Comparison of ENCODE assay signal across 19 mouse cellular contexts in the genomic region with DNA sequence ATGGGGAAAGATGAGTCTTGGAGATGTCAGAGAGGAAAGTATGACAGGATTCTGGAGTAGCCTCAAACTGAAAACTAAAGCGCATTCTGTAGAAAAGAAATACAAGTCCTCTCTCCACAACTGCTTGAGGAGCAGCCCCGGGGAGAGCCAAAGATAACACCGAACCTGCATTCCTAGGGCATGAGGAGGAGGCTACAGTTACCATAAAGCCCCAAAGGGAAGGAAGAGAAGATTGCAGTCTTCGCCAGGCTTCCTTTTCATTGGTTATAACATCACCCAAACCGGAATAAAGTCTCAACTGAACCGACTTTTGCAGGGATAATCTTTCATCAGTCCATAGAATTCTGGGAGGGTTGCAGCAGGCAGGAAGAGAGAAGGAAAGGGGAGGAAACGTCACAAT. TPM values are rescaled to one million over a fixed set of nuclear protein-coding genes. Genes with fewer than 3 reads are reported as not detected.
DNase-seq lines count a peak whose midpoint lies in the region.
"Had no signal": no experiment of that assay in that cellular context is flagged by ENCODE, and none has a peak within 500 bp of the region (broad histone marks: within the 10 kb centered on the region; RNA-seq: fewer than 3 reads in every experiment).

No protein-coding gene starts in this region.

- no peaks in the 10 kb centered on the region for H3K36me3 ChIP-seq in heart, embryonic 10.5 days
- H3K36me3 ChIP-seq: liver, embryonic 12.5 days had no signal

- H3K27me3 ChIP-seq in heart, embryonic 10.5 days (ENCODE audit: insufficient read depth, poor library complexity, severe bottlenecking): no peaks in the 10 kb centered on the region; the same call in 1 of the 2 replicates
- H3K27me3 ChIP-seq: CH12.LX; liver, embryonic 12.5 days had no signal

- peak; percentile 92 for DNase-seq in heart, adult 11 months
- no peak for DNase-seq in heart, embryonic 10.5 days (ENCODE audit: low spot score)
- peak; percentile 35 for DNase-seq in NIH3T3 (ENCODE audit: low read depth)
- DNase-seq in heart, adult 9 months (ENCODE audit: low spot score in 2 of 2): peak; percentile 19 to 27
- peak; percentile 24 to 33 for DNase-seq in heart, postnatal 10 days
- no peak for DNase-seq in ovary, postnatal 10 days (ENCODE audit: low spot score)
- no peak for DNase-seq in urinary bladder, adult 18-20 months (ENCODE audit: low spot score in 2 of 2)
- no peak for DNase-seq in lung, postnatal 36 days
- DNase-seq: adrenal gland, adult 2 months; cerebellum, adult 2 months; kidney, adult 18-20 months; kidney, postnatal 14 days; lung, adult 2 months; thymus, postnatal 4 days had no signal

- no peak overlapping the region for H3K4me3 ChIP-seq in heart, embryonic 10.5 days
- H3K4me3 ChIP-seq: liver, embryonic 12.5 days had no signal

- H3K9me3 ChIP-seq in heart, embryonic 10.5 days: no peaks in the 10 kb centered on the region
- H3K9me3 ChIP-seq: liver, embryonic 12.5 days had no signal

- 34% methylated on average over 7 of the region's 7 CpGs for WGBS in heart, embryonic 10.5 days

- H3K4me1 ChIP-seq in heart, embryonic 10.5 days: 0 out of 2 replicates have a peak, but pooled peaks cover 4% of the 10 kb centered on the region
- H3K4me1 ChIP-seq: liver, embryonic 12.5 days had no signal

- no peak overlapping the region for H3K27ac ChIP-seq in heart, embryonic 10.5 days
- H3K27ac ChIP-seq: liver, embryonic 12.5 days had no signal

- intact Hi-C loops in heart, postnatal 10 days (cut with DNase I): no loop called here

RNA-seq across cellular contexts. Expression of a gene that starts 32.7 kb away (rescaled TPM):
- polyA plus RNA-seq in heart, embryonic 10.5 days (2016; fragmentation: Nextera tagmentation; extraction: Ambion mirVana): 0.23 and 0.57 TPM in 2 replicates
- total RNA-seq in heart, postnatal 10 days (2021): under 1 TPM in 1 of 2 experiments, not detected in 1; 0.27 TPM
- total RNA-seq: adrenal gland, adult 2 months; CH12.LX; gastrocnemius, postnatal 4 days; megakaryocyte-erythroid progenitor cell, adult 5-6 weeks; MEL had no signal
- polyA plus RNA-seq: adrenal gland, adult 2 months; cerebellum, adult 2 months; liver, embryonic 12.5 days; lung, adult 2 months had no signal

RNA-seq across cellular contexts. Expression of a gene that starts 51.4 kb away (rescaled TPM):
- polyA plus RNA-seq in heart, embryonic 10.5 days (2016; fragmentation: Nextera tagmentation; extraction: Ambion mirVana): 4.0 and 8.9 TPM in 2 replicates
- under 1 TPM; 0.25 to 0.45 TPM for total RNA-seq in heart, postnatal 10 days (2021)
- total RNA-seq: CH12.LX; megakaryocyte-erythroid progenitor cell, adult 5-6 weeks; MEL had no signal
- polyA plus RNA-seq: cerebellum, adult 2 months; liver, embryonic 12.5 days; lung, adult 2 months had no signal

Comparison
In these comparisons a context has a peak if more than half of its experiments do, and no peak if none do; other contexts are left out.
1. DNase-seq: peak in heart, adult 11 months (single experiment), NIH3T3 (single experiment), heart, adult 9 months (2 of 2) and heart, postnatal 10 days (2 of 2); none in heart, embryonic 10.5 days (single experiment), ovary, postnatal 10 days (single experiment), urinary bladder, adult 18-20 months (0 of 2) and lung, postnatal 36 days (single experiment).